Mouse (Mus musculus): ENCODE results near the gene Gm17174.
A peak's percentile ranks its signal among the peaks of the same experiment; 100 is the strongest.
"Not testable (repeated sequence)": the region's sequence is repeated elsewhere in the genome, so short reads cannot be mapped to it uniquely, and the experiment has no call there.

Gene Gm17174

GRCm38 (mm10) chr14:51592039-51592438, at the start of gene Gm17174:
Gm17174 (minus strand) TSS chr14:51592139.
- DNase-seq, result not testable (repeated sequence)

GRCm38 (mm10) chr14:51635566-51635965, 43.6 kb upstream of the Gm17174 start, which contains the start of gene Gm4181:
Gm4181 (minus strand) TSS chr14:51635666.
- DNase-seq, result not testable (repeated sequence)

DNA sequence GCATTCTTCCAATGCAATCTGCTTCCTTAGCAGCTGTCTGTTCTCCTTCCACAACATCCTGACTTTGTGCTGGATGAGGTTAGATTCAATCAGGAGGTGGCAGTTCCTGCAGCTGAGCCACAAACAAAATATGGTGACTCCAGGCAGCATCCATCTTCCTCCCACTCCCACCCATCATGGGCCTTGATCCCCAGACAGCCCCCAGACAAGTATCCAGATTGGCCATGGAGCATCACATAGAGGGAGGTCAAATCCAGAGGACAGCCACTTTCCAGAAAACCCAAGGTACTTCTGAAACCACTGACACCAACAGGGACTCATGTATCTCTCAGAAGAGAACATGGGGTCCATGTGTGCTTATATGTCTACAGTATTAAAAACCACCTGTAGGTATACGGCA, 40.5 kb upstream of the Gm17174 start:
- DNase-seq, result peak; percentile 1

DNA sequence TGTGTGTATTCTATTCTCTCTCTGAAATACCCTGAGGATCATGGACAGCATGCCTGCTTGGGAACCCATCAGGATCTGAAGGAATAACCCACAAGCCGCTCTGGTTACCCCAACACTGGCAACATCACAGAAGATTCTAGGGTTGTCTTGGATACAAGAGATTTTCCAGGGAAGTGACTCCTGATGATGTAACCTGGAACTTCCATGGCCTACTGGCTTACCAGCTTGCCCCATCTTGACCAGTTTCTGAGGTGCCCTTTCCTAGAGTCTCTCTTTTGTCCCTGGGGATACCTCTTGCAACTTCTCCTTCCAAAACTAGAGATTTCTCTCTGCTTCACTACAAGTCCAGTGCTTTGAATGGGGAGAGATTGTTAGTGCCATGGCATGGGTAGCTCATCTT, 19.3 kb upstream of the Gm17174 start, which contains the start of gene Gm17078:
Gm17078 (minus strand) TSS at position 101 of the 400 bp plus-strand sequence.
- no peak for DNase-seq

DNA sequence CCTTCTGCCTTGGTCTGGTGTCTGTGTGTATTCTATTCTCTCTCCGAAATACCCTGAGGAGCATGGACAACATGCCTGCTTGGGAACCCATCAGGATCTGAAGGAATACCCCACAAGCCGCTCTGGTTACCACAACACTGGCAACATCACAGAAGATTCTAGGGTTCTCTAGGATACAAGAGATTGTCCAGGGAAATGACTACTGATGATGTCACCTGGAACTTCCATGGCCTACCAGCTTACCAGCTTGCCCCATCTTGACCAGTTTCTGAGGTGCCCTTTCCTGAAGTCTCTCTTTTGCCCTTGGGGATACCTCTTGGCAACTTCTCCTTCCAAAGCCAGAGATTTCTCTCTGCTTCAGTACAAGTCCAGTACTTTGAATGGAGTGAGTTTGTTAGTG, 18.0 kb downstream of the Gm17174 start, which contains the start of gene Gm17175:
Gm17175 (minus strand) TSS at position 101 of the 400 bp plus-strand sequence.
- not testable (repeated sequence) for DNase-seq

DNA sequence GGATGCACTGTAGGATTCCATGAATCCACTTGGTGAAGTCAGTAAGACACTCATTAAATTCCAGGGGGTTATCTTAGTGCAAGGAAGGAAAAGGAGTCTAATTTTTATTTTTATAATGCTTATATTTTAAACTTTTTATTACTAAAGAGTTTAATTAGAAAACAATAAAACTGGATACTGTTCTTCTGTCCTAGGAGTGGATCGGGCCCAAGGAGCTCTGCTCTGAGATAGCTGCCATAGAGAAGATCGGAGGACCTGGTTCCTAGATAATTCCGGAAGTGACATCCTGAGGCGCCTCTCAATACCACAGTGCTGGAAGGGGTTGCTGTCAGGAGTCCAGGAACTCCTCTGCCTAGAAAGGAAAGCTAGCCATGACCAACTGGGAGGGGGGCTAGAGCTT, 39.4 kb downstream of the Gm17174 start, which contains the start of gene Gm5622:
Gm5622 (plus strand) TSS at position 301 of the 400 bp plus-strand sequence.
- DNase-seq, result no peak
